Comparison of ENCODE assay signal across 8 mouse cellular contexts in the genomic region with DNA sequence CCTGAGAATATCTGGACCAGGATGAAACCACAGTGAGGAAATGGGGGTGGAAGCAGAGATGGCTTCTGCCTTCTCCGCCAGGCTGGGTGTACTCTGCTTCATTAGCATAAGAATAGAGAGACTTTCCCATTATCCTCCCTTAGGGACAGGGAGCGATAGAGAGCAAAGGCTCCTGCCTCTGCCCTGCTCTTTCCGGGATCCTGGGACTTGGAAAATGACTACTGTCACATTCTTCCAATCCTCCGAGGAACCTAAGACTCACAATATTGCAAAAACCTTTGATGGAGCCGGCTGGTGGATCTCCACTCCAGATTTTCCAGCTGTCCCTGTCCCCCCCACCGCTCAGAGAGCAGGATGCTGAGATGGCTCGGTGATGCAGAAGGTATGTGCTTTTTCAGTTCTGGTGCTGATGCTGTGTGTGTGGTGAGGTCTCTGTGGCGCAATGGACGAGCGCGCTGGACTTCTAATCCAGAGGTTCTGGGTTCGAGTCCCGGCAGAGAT. TPM values are rescaled to one million over a fixed set of nuclear protein-coding genes. Genes with fewer than 3 reads are reported as not detected.
A peak's percentile ranks its signal among the peaks of the same experiment; 100 is the strongest.
DNase-seq lines count a peak whose midpoint lies in the region; ATAC-seq and TF ChIP-seq lines count a peak whose summit lies in the region.

No protein-coding gene starts in this region.

- 0 out of 2 replicates have a peak, but pooled peaks cover 3% of the 10 kb centered on the region for H3K4me1 ChIP-seq in heart, embryonic 12.5 days (replicated peaks)
- no peaks in the 10 kb centered on the region for H3K4me1 ChIP-seq in heart, adult 2 months (ENCODE audit: control insufficient read depth, insufficient read depth, low read length)
- peaks cover 18% of the 10 kb centered on the region for H3K4me1 ChIP-seq in hindbrain, embryonic 10.5 days (replicated peaks)

- TF ChIP-seq EP300 in heart, adult 2 months (IDR thresholded peaks at IDR 0.05; ENCODE audit: insufficient read depth, low read depth, low read length): no peak

- no peaks in the 10 kb centered on the region for H3K9me3 ChIP-seq in heart, embryonic 12.5 days (replicated peaks)
- no peaks in the 10 kb centered on the region for H3K9me3 ChIP-seq in hindbrain, embryonic 10.5 days

- H3K27me3 ChIP-seq in heart, embryonic 12.5 days (replicated peaks): no peaks in the 10 kb centered on the region
- no peaks in the 10 kb centered on the region; the same call in 1 of the 2 replicates for H3K27me3 ChIP-seq in heart, adult 2 months (ENCODE audit: control insufficient read depth, insufficient read depth, low read length)
- H3K27me3 ChIP-seq in hindbrain, embryonic 10.5 days (ENCODE audit: insufficient read depth, poor library complexity, severe bottlenecking): no peaks in the 10 kb centered on the region

- intact Hi-C loops in heart, adult 2 months (cut with DNase I): loop anchor here (10.0 kb wide), 1 partner anchor 755 kb away; a partner anchor contains a TSS
- intact Hi-C loops in left cerebral cortex, postnatal 14 days (cut with DNase I): loop anchor here (10.0 kb wide), 2 partner anchors 865 to 895 kb away; a partner anchor contains a TSS

- 0 out of 2 replicates have a peak overlapping the region, but pooled peaks have one; percentile 18 for H3K4me3 ChIP-seq in heart, embryonic 12.5 days
- no peak overlapping the region for H3K4me3 ChIP-seq in heart, adult 2 months
- H3K4me3 ChIP-seq in hindbrain, embryonic 10.5 days: peak overlapping the region; percentile 42

- no peak for DNase-seq in heart, adult 2 months
- peak; percentile 76 to 90 for DNase-seq in cerebellum, postnatal 4 days (ENCODE audit: low spot score in 2 of 2)
- peak; percentile 73 for DNase-seq in hindbrain, embryonic 10.5 days (ENCODE audit: low spot score)
- peak; percentile 95 to 97 for DNase-seq in left cerebral cortex, postnatal 14 days (ENCODE audit: low spot score in 2 of 2)
- DNase-seq in right cerebral cortex, adult 18-20 months: peak; percentile 95
- DNase-seq in ovary, postnatal 36 days (ENCODE audit: low spot score): no peak

- WGBS in heart, embryonic 12.5 days: 7% methylated on average over 13 of the region's 13 CpGs
- 4% methylated on average over 13 of the region's 13 CpGs for WGBS in heart, adult 2 months
- WGBS in hindbrain, embryonic 10.5 days: 2% methylated on average over 13 of the region's 13 CpGs

- peak overlapping the region; percentile 51 for H3K4me2 ChIP-seq in heart, embryonic 12.5 days

- H3K79me2 ChIP-seq in heart, adult 2 months (replicated peaks; ENCODE audit: control insufficient read depth, insufficient read depth, low read length): no peaks in the 10 kb centered on the region

- no peak for TF ChIP-seq CTCF in heart, adult 2 months (IDR thresholded peaks at IDR 0.05)

- H3K27ac ChIP-seq in heart, embryonic 12.5 days (ENCODE audit: poor library complexity, severe bottlenecking): no peak overlapping the region
- H3K27ac ChIP-seq in heart, adult 2 months: no peak overlapping the region
- peak overlapping the region; percentile 62 for H3K27ac ChIP-seq in hindbrain, embryonic 10.5 days

- no peaks in the 10 kb centered on the region for H3K36me3 ChIP-seq in heart, embryonic 12.5 days
- no peaks in the 10 kb centered on the region for H3K36me3 ChIP-seq in heart, adult 2 months (ENCODE audit: control insufficient read depth, insufficient read depth, low read length)
- H3K36me3 ChIP-seq in hindbrain, embryonic 10.5 days: no peaks in the 10 kb centered on the region

- no peak overlapping the region for H3K9ac ChIP-seq in heart, embryonic 12.5 days
- H3K9ac ChIP-seq in heart, adult 2 months (ENCODE audit: low read depth, low read length): no peak overlapping the region

- ATAC-seq in heart, embryonic 12.5 days (ENCODE audit: insufficient number of reproducible peaks, low FRiP score): 0 out of 2 replicates have a peak, but pooled peaks have one; percentile 29
- ATAC-seq in megakaryocyte, adult 5-6 weeks (ENCODE audit: poor library complexity, severe bottlenecking): no peak

- no peak for TF ChIP-seq POLR2A in heart, adult 2 months (IDR thresholded peaks at IDR 0.05; ENCODE audit: insufficient read depth, low read depth, low read length)

RNA-seq across cellular contexts. Expression of a gene that starts 22.5 kb away (rescaled TPM):
- 0.57 TPM in 2 replicates for polyA plus RNA-seq in heart, embryonic 12.5 days (2016; fragmentation: Nextera tagmentation; extraction: Ambion mirVana)
- total RNA-seq in heart, adult 2 months (2021): 1 to 10 TPM; 1.6 to 2.6 TPM
- polyA plus RNA-seq in heart, adult 2 months (2012; rRNA removed): 4.1 and 8.1 TPM in 2 replicates
- 3.9 and 17.7 TPM in 2 replicates for polyA plus RNA-seq in hindbrain, embryonic 10.5 days (2016; fragmentation: Nextera tagmentation; extraction: Ambion mirVana)
- total RNA-seq in left cerebral cortex, postnatal 14 days (2021): 100 to 1,000 TPM; 482 to 514 TPM
- total RNA-seq in megakaryocyte, adult 5-6 weeks (2015): 1.5 and 2.1 TPM in 2 replicates
- total RNA-seq in megakaryocyte, adult 5-6 weeks (2017): 0.51 and 5.2 TPM in 2 replicates

RNA-seq across cellular contexts. Expression of a gene that starts 39.3 kb away (rescaled TPM):
- 2.4 and 3.0 TPM in 2 replicates for polyA plus RNA-seq in heart, embryonic 12.5 days (2016; fragmentation: Nextera tagmentation; extraction: Ambion mirVana)
- 1 to 10 TPM; 1.1 to 1.4 TPM for total RNA-seq in heart, adult 2 months (2021)
- 0.82 and 1.4 TPM in 2 replicates for polyA plus RNA-seq in heart, adult 2 months (2012; rRNA removed)
- 3.9 and 4.8 TPM in 2 replicates for polyA plus RNA-seq in hindbrain, embryonic 10.5 days (2016; fragmentation: Nextera tagmentation; extraction: Ambion mirVana)
- total RNA-seq in left cerebral cortex, postnatal 14 days (2021): 1 to 10 TPM; 2.4 to 2.7 TPM
- total RNA-seq in megakaryocyte, adult 5-6 weeks (2015): 56.4 and 68.1 TPM in 2 replicates
- 91.8 and 109 TPM in 2 replicates for total RNA-seq in megakaryocyte, adult 5-6 weeks (2017)

RNA-seq across cellular contexts. Expression of a gene that starts 56.4 kb away (rescaled TPM):
- polyA plus RNA-seq in heart, embryonic 12.5 days (2016; fragmentation: Nextera tagmentation; extraction: Ambion mirVana): 3.9 and 4.5 TPM in 2 replicates
- total RNA-seq in heart, adult 2 months (2021): under 1 TPM in 1 of 2 experiments, not detected in 1; 0.59 TPM
- polyA plus RNA-seq in heart, adult 2 months (2012; rRNA removed): 1.4 and 1.8 TPM in 2 replicates
- polyA plus RNA-seq in hindbrain, embryonic 10.5 days (2016; fragmentation: Nextera tagmentation; extraction: Ambion mirVana): 2.3 and 2.4 TPM in 2 replicates
- 100 to 1,000 TPM; 116 to 127 TPM for total RNA-seq in left cerebral cortex, postnatal 14 days (2021)
- 1.0 and 1.8 TPM in 2 replicates for total RNA-seq in megakaryocyte, adult 5-6 weeks (2015)
- 0.40 and 1.0 TPM in 2 replicates for total RNA-seq in megakaryocyte, adult 5-6 weeks (2017)

Comparison
In these comparisons a context has a peak if more than half of its experiments do, and no peak if none do; other contexts are left out.
1. DNase-seq: peak in cerebellum, postnatal 4 days (2 of 2), hindbrain, embryonic 10.5 days (single experiment), left cerebral cortex, postnatal 14 days (2 of 2) and right cerebral cortex, adult 18-20 months (single experiment); none in heart, adult 2 months (0 of 2) and ovary, postnatal 36 days (single experiment).
2. RNA of a gene that starts 22.5 kb away (total RNA-seq): 482 to 514 TPM in left cerebral cortex, postnatal 14 days; 1.6 to 2.6 TPM in heart, adult 2 months and 0.51 to 5.2 TPM in megakaryocyte, adult 5-6 weeks; every median in the first group is over 10 times any median in the second.
3. RNA of a gene that starts 39.3 kb away (total RNA-seq): 56.4 to 109 TPM in megakaryocyte, adult 5-6 weeks; 2.4 to 2.7 TPM in left cerebral cortex, postnatal 14 days and 1.1 to 1.4 TPM in heart, adult 2 months; every median in the first group is over 10 times any median in the second.
4. RNA of a gene that starts 56.4 kb away (total RNA-seq): 116 to 127 TPM in left cerebral cortex, postnatal 14 days; 0.40 to 1.8 TPM in megakaryocyte, adult 5-6 weeks and 0.59 TPM in heart, adult 2 months; every median in the first group is over 10 times any median in the second.